Mouse (Mus musculus) midbrain, embryonic 11.5 days (tissue): Measurements from ENCODE around the gene Myt1. TPM values are rescaled to one million over a fixed set of nuclear protein-coding genes. Genes with fewer than 3 reads are reported as not detected.

Experiments
- ATAC-seq: fragments of 200-750 bp; cut with Nextera tagmentation; 2 replicates; pipeline ENCODE4 v1.8.0; 2017; ENCODE audit warnings: moderate TSS enrichment, moderate library complexity; ENCODE audit not compliant: low FRiP score
- DNase-seq: peaks from one replicate; pipeline ENCODE4 v3.0.0; 2015; ENCODE audit warnings: low spot score; ENCODE audit errors: missing footprints
- H3K27ac ChIP-seq: fragments of 300-500 bp; sonication (generic); 2 replicates; pipeline ENCODE4 v1.5.1; 2014; ENCODE audit warnings: low read depth, low read length
- H3K27me3 ChIP-seq: fragments of 300-500 bp; sonication (generic); 2 replicates; pipeline ENCODE4 v1.6.1; 2014; ENCODE audit warnings: mild to moderate bottlenecking, low read length, moderate library complexity, mixed read lengths; ENCODE audit not compliant: control insufficient read depth, insufficient read depth
- H3K36me3 ChIP-seq: fragments of 300-500 bp; sonication (generic); 2 replicates; pipeline ENCODE4 v1.6.1; 2014; ENCODE audit warnings: mild to moderate bottlenecking, low read length, moderate library complexity, mixed read lengths; ENCODE audit not compliant: control insufficient read depth, insufficient read depth
- H3K4me1 ChIP-seq: fragments of 300-500 bp; sonication (generic); 2 replicates; pipeline ENCODE4 v1.6.1; 2014; ENCODE audit warnings: low read length; ENCODE audit not compliant: control insufficient read depth, insufficient read depth
- H3K4me2 ChIP-seq: fragments of 300-500 bp; sonication (generic); 2 replicates; pipeline ENCODE4 v1.6.1; 2014; ENCODE audit warnings: mild to moderate bottlenecking, moderate library complexity
- H3K4me3 ChIP-seq: fragments of 300-500 bp; sonication (generic); 2 replicates; pipeline ENCODE4 v1.5.1; 2014; ENCODE audit warnings: low read depth, low read length
- H3K9ac ChIP-seq: fragments of 300-500 bp; sonication (generic); 2 replicates; pipeline ENCODE4 v1.6.1; 2014; ENCODE audit warnings: low read length
- H3K9me3 ChIP-seq: fragments of 300-500 bp; sonication (generic); 2 replicates; pipeline ENCODE4 v1.6.1; 2016; ENCODE audit warnings: low read length; ENCODE audit not compliant: control insufficient read depth
- WGBS: fragments of 180-500 bp; shearing (Covaris S2); extraction: QIAGEN DNeasy Blood & Tissue Kit; methylation state at CpG from one replicate; pipeline ENCODE4 v1.1.7; 2014; 5-methylcytosine and 5-hydroxymethylcytosine counted together
- polyA plus RNA-seq: library from polyadenylated mRNA; unstranded; fragments of >200 nt; fragmentation: Nextera tagmentation; extraction: Ambion mirVana; gene quantifications from 2 replicates; pipeline ENCODE4 v1.2.1, GENCODE M21; 2014

Myt1 gene
- polyA plus RNA-seq, 1 experiment from 2014 or later: 28.7 TPM

- Histone ChIP-seq H3K27ac (no peak overlapping the region), H3K4me1 (no peaks in the 10 kb centered on the region), H3K9ac (no peak overlapping the region), H3K4me2 (no peak overlapping the region), H3K36me3 (no peaks in the 10 kb centered on the region; the same call in 1 of the 2 replicates), H3K4me3 (no peak overlapping the region), H3K27me3 (no peaks in the 10 kb centered on the region), H3K9me3 (no peaks in the 10 kb centered on the region)
- 76% methylated on average over 3 of the region's 3 CpGs for WGBS
- ATAC-seq (no peak), DNase-seq (no peak)
Observed at GRCm38 (mm10) chr2:181795641-181796130, 32.6 kb downstream of the Myt1 start.

DNA sequence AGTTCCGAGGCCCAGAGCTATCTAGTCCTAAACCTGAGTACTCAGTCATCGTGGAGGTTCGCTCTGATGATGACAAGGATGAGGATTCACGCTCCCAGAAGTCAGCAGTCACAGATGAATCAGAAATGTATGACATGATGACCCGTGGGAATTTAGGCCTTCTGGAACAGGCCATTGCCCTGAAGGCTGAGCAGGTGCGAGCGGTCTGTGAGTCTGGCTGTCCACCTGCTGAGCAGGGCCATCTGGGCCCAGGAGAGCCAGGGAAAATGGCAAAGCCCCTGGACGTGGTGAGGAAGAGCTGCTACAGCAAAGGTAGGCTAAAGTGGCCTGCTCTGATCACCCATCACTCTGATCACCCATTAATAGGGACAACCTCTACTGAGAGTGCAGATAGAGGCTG, 34.5 kb downstream of the Myt1 start:
- no peak overlapping the region for H3K9ac ChIP-seq
- no peak overlapping the region for H3K4me2 ChIP-seq
- no peak overlapping the region for H3K4me3 ChIP-seq
- no peaks in the 10 kb centered on the region for H3K4me1 ChIP-seq
- no peaks in the 10 kb centered on the region for H3K27me3 ChIP-seq
- WGBS: 75% methylated on average over 8 of the region's 8 CpGs
- ATAC-seq: no peak
- no peaks in the 10 kb centered on the region; the same call in 1 of the 2 replicates for H3K36me3 ChIP-seq
- H3K9me3 ChIP-seq: no peaks in the 10 kb centered on the region
- H3K27ac ChIP-seq: no peak overlapping the region
- DNase-seq: no peak

- no peaks in the 10 kb centered on the region for H3K9me3 ChIP-seq
- H3K4me1 ChIP-seq: no peaks in the 10 kb centered on the region
- H3K4me3 ChIP-seq: no peak overlapping the region
- H3K27me3 ChIP-seq: no peaks in the 10 kb centered on the region
- no peak for ATAC-seq
- H3K27ac ChIP-seq: no peak overlapping the region
- WGBS: 75% methylated on average over 2 of the region's 2 CpGs
- H3K4me2 ChIP-seq: no peak overlapping the region
- DNase-seq: no peak
- no peak overlapping the region for H3K9ac ChIP-seq
- H3K36me3 ChIP-seq: 0 out of 2 replicates have a peak, but pooled peaks cover 5% of the 10 kb centered on the region
Observed at GRCm38 (mm10) chr2:181829032-181829650, 66.0 kb downstream of the Myt1 start.

- ATAC-seq (no peak), DNase-seq (peak; percentile 80)
- Histone ChIP-seq H3K36me3 (no peaks in the 10 kb centered on the region), H3K27me3 (no peaks in the 10 kb centered on the region), H3K4me3 (no peak overlapping the region), H3K9ac (no peak overlapping the region), H3K27ac (no peak overlapping the region), H3K9me3 (no peaks in the 10 kb centered on the region), H3K4me1 (0 out of 2 replicates have a peak, but pooled peaks cover 4% of the 10 kb centered on the region), H3K4me2 (no peak overlapping the region)
- WGBS: 72% methylated on average over 2 of the region's 2 CpGs
Observed at GRCm38 (mm10) chr2:181832745-181833144, 69.6 kb downstream of the Myt1 start.

DNA sequence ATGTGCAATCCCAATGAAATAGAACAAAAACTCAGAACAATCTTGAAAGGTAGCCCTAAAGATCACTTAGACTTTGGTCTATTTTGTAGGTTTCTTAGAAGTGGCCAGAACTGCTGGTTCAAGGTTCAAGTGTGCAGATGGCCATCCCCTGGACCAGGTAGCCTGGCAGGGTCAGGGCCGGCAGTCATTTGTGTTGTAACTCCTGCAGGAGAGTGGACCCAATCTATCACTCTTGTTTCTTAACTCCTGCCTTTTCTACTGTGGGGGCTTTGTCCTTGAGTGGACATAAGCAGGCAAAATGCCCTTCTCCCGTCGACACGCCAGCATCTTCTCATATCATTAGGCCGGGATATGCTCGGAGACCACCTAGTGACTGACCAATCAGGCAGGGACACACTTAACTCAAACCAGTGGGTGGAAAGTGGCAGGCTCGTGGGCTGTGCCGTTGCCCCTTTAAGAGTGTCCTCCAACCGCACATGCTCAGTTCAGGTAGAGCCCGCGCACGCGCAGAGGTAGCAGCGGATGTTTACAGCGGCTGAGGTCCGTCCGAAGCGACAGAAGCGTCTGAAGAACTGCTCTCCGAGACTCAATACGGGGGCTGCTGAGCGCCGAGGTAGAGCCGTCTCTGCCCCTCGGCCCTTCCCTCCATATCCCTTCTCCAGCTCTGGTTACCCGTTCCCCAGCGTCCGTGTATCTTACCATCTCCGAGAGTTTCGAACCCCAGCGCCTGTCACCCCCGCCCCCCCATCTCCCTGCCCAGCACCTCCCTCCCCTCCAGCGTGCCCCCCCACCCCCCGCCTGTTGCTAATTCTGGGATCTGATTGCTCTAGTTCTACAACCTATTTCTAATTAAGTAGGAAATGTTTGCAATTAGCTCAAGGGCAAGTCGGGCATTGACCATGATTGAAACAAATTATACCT, 74.5 kb downstream of the Myt1 start, which contains the start of gene Pcmtd2:
Gene Pcmtd2 (plus strand): TSS at position 483 of the 921 bp plus-strand sequence.
- Histone ChIP-seq H3K4me1 (0 out of 2 replicates have a peak, but pooled peaks cover 8% of the 10 kb centered on the region), H3K4me3 (peak within 1 kb of the TSS; percentile 70), H3K36me3 (no peaks in the 10 kb centered on the region), H3K27ac (peak within 1 kb of the TSS; percentile 48; the same call in 1 of the 2 replicates), H3K4me2 (peak within 1 kb of the TSS; percentile 51), H3K9ac (peak within 1 kb of the TSS; percentile 80), H3K9me3 (no peaks in the 10 kb centered on the region), H3K27me3 (no peaks in the 10 kb centered on the region)
- DNase-seq (peak; percentile 99), ATAC-seq (peak; percentile 99)
- under 1% methylated on average over 35 of the region's 35 CpGs for WGBS

DNA sequence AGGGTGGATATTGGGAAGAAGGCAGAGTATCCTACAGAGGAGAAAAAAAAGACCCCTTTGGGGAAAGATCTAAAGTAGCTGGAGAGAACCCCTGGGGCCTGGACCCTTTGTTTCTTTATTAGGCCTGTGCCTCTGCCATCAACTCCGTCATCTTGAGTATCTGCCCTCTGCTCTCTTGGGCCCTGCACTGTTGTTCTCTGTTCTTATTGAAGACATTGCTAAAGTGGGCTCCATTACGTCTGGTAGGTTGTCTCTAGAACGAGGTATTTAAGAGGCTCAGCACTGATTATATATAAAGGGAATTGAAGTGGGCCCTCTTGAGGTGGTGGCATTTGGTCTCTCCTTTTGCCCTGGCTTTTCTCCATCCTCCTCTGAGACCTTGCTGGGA, 75.2 kb downstream of the Myt1 start:
- Histone ChIP-seq H3K9ac (peak overlapping the region; percentile 80), H3K9me3 (no peaks in the 10 kb centered on the region), H3K27me3 (no peaks in the 10 kb centered on the region), H3K36me3 (no peaks in the 10 kb centered on the region), H3K4me1 (0 out of 2 replicates have a peak, but pooled peaks cover 8% of the 10 kb centered on the region), H3K4me2 (peak overlapping the region; percentile 51), H3K27ac (no peak overlapping the region; the same call in 1 of the 2 replicates), H3K4me3 (peak overlapping the region; percentile 70)
- DNase-seq: peak; percentile 84
- peak; percentile 11 for ATAC-seq
- 0% methylated on average over 3 of the region's 3 CpGs for WGBS

- WGBS: 84% methylated on average over 5 of the region's 5 CpGs
- ATAC-seq (no peak), DNase-seq (peak; percentile 81)
- H3K27me3 ChIP-seq: no peaks in the 10 kb centered on the region
- no peak overlapping the region for H3K27ac ChIP-seq
- no peaks in the 10 kb centered on the region for H3K9me3 ChIP-seq
- no peak overlapping the region for H3K4me2 ChIP-seq
- H3K4me1 ChIP-seq: no peaks in the 10 kb centered on the region
- no peak overlapping the region for H3K9ac ChIP-seq
- H3K36me3 ChIP-seq: no peaks in the 10 kb centered on the region; the same call in 1 of the 2 replicates
- H3K4me3 ChIP-seq: no peak overlapping the region
Observed at GRCm38 (mm10) chr2:181845709-181846394, 82.7 kb downstream of the Myt1 start.

DNA sequence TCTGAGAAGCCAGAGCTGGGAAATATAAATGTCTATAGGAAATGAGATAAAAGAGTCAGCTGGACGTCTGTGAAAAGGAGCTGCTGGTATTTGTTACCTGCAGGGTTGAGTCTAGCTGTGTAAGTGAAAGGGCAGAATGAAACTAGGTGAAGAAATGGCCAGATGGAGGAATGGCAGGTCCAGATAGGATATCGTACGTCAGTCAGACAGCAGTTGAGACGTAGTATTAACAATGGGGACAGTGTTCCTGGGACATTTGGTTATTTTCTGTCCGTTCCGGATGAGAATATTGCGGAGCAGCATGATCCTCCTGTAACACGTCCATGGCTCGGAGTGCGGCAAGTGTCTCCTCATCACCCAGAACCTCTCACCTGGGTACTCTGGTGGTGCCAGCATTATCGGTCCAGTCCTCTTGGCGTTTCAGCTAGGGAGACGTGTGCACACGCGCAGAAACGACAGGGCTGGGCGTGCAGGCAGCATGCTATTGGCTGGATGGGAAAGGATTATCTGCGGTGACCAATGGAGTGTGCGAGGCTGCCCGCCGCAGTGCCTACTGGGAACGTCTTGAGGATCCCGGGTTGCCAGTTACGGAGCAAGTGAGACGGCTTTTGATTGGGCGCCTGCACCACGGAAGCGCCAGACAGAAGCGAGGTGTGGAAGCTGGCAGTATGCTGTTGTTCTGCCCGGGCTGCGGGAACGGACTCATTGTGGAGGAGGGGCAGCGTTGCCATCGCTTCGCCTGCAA, 100.8 kb downstream of the Myt1 start, which contains the start of gene Polr3k:
Gene Polr3k (plus strand): TSS at position 547 of the 745 bp plus-strand sequence.
- Histone ChIP-seq H3K9ac (peak within 1 kb of the TSS; percentile 88), H3K27ac (peak within 1 kb of the TSS; percentile 57; the same call in 1 of the 2 replicates), H3K4me2 (peak within 1 kb of the TSS; percentile 87), H3K36me3 (no peaks in the 10 kb centered on the region), H3K9me3 (no peaks in the 10 kb centered on the region), H3K4me3 (peak within 1 kb of the TSS; percentile 84), H3K4me1 (peaks cover 11% of the 10 kb centered on the region), H3K27me3 (no peaks in the 10 kb centered on the region)
- WGBS: under 1% methylated on average over 35 of the region's 35 CpGs
- ATAC-seq (peak; percentile 100), DNase-seq (peak; percentile 98)
